Mouse (Mus musculus) heart, embryonic 14.5 days (tissue): ENCODE data around the gene Fam229a. TPM values are rescaled to one million over a fixed set of nuclear protein-coding genes. Genes with fewer than 3 reads are reported as not detected.
A peak's percentile ranks its signal among the peaks of the same experiment; 100 is the strongest.

Source experiments
- ATAC-seq: fragments of 200-750 bp; cut with Nextera tagmentation; 2 replicates; pipeline ENCODE4 v1.8.0; 2017; ENCODE audit warnings: low read depth, moderate TSS enrichment; ENCODE audit not compliant: insufficient number of reproducible peaks, insufficient read depth, low FRiP score
- H3K27ac ChIP-seq, 2 experiments: fragments of 200-500 bp in 1 of 2; fragments of 300-500 bp in 1 of 2; sonication (generic) in 1 of 2; replicated peaks in 1 of 2; 2 replicates each; pipeline ENCODE4 v1.5.1; 2012 to 2014; ENCODE audit warnings: low read depth in 2 of 2, low read length in 2 of 2, control low read depth in 1 of 2, mild to moderate bottlenecking in 1 of 2, mixed read lengths in 1 of 2; ENCODE audit not compliant: control insufficient read depth in 1 of 2, insufficient read depth in 1 of 2
- H3K27me3 ChIP-seq: fragments of 300-500 bp; sonication (generic); 2 replicates; pipeline ENCODE4 v1.6.1; 2014; ENCODE audit warnings: mild to moderate bottlenecking, low read length, control low read depth; ENCODE audit not compliant: control insufficient read depth, insufficient read depth
- H3K36me3 ChIP-seq: fragments of 300-500 bp; sonication (generic); 2 replicates; pipeline ENCODE4 v1.6.1; 2014; ENCODE audit warnings: mild to moderate bottlenecking, control low read depth, low read length, mixed read lengths; ENCODE audit not compliant: control insufficient read depth, insufficient read depth
- H3K4me1 ChIP-seq, 2 experiments: fragments of 200-500 bp in 1 of 2; fragments of 300-500 bp in 1 of 2; sonication (generic) in 1 of 2; 2 replicates each; pipeline ENCODE4 v1.6.1; 2012 to 2014; ENCODE audit warnings: low read length in 2 of 2, control low read depth in 1 of 2, mixed read lengths in 1 of 2; ENCODE audit not compliant: control insufficient read depth in 2 of 2, insufficient read depth in 2 of 2
- H3K4me2 ChIP-seq: fragments of 300-500 bp; sonication (generic); 2 replicates; pipeline ENCODE4 v1.6.1; 2014; ENCODE audit warnings: mild to moderate bottlenecking, low read length
- H3K4me3 ChIP-seq, 2 experiments: fragments of 200-500 bp in 1 of 2; fragments of 300-500 bp in 1 of 2; sonication (generic) in 1 of 2; 2 replicates each; pipeline ENCODE4 v1.5.1; 2012 to 2014; ENCODE audit warnings: low read length in 2 of 2, mild to moderate bottlenecking in 2 of 2, control low read depth in 1 of 2, low read depth in 1 of 2, moderate library complexity in 1 of 2; ENCODE audit not compliant: control insufficient read depth in 1 of 2, insufficient read depth in 1 of 2
- H3K9ac ChIP-seq: fragments of 300-500 bp; sonication (generic); 2 replicates; pipeline ENCODE4 v1.6.1; 2014; ENCODE audit warnings: mild to moderate bottlenecking, low read length
- H3K9me3 ChIP-seq: fragments of 300-500 bp; sonication (generic); 2 replicates; pipeline ENCODE4 v1.6.1; 2016; ENCODE audit warnings: low read length, control low read depth; ENCODE audit not compliant: control insufficient read depth
- WGBS: fragments of 180-500 bp; shearing (Covaris S2); extraction: QIAGEN DNeasy Blood & Tissue Kit; methylation state at CpG from one replicate; pipeline ENCODE4 v1.1.7; 2014; 5-methylcytosine and 5-hydroxymethylcytosine counted together
- polyA plus RNA-seq: library from polyadenylated mRNA; unstranded; fragments of >200 nt; fragmentation: Nextera tagmentation; extraction: Ambion mirVana; gene quantifications from 2 replicates; pipeline ENCODE4 v1.2.1, GENCODE M21; 2014

The Fam229a gene
- polyA plus RNA-seq, 1 experiment from 2014 or later, result not detected

DNA sequence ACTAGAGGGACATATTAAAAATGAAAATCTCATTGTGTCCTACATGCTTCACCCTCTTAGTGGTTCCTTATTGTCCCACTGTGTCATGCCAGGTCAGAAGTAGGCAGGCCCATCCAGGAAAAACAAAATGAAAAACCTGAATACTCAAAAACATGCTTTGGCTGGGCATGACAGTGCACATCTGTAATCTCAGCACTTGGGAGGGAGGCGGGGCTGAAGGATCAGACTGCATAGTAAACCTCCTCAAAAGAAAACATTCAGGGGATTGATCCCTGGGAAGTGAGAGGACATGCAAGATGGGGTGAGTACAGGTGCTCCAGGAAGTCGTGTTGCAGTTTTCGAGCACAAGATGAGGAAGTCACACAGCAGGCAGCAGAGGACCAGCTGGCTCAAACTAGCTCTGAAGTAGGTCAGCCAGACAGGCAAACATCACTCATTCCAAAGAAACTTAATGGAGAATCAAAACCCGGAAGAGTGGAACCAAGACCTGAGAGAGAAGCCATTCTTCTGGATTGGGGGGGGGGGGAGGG, 26.6 kb upstream of the Fam229a start:
- no peaks in the 10 kb centered on the region for H3K27me3 ChIP-seq
- H3K4me3 ChIP-seq, result no peak overlapping the region
- peaks cover 55% of the 10 kb centered on the region for H3K36me3 ChIP-seq
- 87% methylated on average over 4 of the region's 4 CpGs for WGBS
- peaks cover 5 to 13% of the 10 kb centered on the region in 2 experiments for H3K4me1 ChIP-seq
- H3K4me2 ChIP-seq, result no peak overlapping the region
- H3K27ac ChIP-seq, result no peak overlapping the region
- ATAC-seq, result no peak
- no peaks in the 10 kb centered on the region for H3K9me3 ChIP-seq
- H3K9ac ChIP-seq, result no peak overlapping the region

DNA sequence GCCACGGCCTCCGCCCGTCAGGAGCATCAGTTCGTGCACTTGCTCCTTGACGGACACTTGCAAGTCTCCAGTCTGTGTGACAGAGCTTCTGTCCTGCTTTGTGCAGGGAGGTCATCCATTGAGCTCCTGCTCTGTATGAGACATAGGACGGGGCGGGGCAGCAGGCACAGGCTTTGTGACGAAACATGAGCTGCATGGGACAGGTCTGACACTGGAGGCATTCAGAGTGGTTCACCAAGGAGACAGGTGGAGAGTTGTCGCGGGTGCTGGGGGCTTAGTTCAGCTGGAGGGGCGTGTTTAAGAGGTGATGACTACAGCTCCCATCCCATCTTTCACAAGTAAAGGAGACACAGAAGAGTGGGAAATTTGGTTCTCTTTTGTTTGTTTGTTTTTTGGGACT, 14.9 kb upstream of the Fam229a start:
- WGBS, result 93% methylated on average over 11 of the region's 11 CpGs
- Histone ChIP-seq H3K9ac (no peak overlapping the region), H3K4me2 (no peak overlapping the region), H3K4me3 (no peak overlapping the region), H3K9me3 (no peaks in the 10 kb centered on the region), H3K27ac (no peak overlapping the region), H3K36me3 (peaks cover 95% of the 10 kb centered on the region), H3K27me3 (no peaks in the 10 kb centered on the region), H3K4me1 (no peaks in the 10 kb centered on the region)
- ATAC-seq, result no peak

DNA sequence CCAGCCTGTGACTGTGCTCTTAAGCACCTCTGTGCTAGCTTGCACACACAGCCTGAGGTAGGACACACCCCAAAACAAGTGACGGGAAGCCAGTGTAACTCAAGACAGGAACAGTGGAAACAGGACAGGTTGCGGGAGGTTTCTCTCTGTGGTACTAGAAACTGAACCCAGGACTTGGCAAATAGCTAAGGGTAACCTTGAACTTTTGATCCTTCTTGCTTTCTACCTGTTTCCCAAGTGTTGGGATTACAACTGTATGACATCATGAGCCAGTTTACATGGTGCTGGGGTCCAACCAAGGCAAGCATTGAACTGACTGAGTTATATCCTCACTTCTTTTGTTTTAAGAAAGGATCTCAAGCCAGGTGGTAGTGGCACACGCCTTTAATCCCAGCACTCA, 11.1 kb upstream of the Fam229a start:
- 89% methylated on average over 3 of the region's 3 CpGs for WGBS
- H3K4me2 ChIP-seq, result no peak overlapping the region
- H3K4me1 ChIP-seq, result no peaks in the 10 kb centered on the region
- no peak overlapping the region for H3K9ac ChIP-seq
- no peak overlapping the region for H3K27ac ChIP-seq
- H3K4me3 ChIP-seq, result no peak overlapping the region
- H3K27me3 ChIP-seq, result no peaks in the 10 kb centered on the region
- no peak for ATAC-seq
- peaks cover 98% of the 10 kb centered on the region for H3K36me3 ChIP-seq
- H3K9me3 ChIP-seq, result no peaks in the 10 kb centered on the region

DNA sequence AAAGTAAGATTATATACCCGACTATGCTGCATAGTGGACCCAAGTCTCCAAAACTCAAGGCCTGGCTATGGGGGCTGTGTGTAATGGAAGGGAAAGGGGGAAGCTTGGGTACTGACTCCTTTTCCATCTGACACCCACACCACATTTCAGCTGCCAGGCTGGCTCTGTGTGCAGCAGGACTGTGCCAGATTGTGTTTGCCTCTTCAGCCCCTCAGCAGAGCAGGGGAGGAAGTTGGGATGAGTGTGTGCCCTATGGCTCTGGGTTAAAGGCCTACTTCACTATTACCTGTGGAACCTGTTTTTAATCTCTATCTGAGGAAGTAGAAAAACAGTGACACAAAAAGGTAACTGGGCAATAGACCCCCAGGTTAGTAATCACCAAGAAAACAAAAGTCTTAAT, 9.9 kb upstream of the Fam229a start:
- Histone ChIP-seq H3K9me3 (no peaks in the 10 kb centered on the region), H3K9ac (no peak overlapping the region), H3K27ac (no peak overlapping the region), H3K4me2 (no peak overlapping the region), H3K4me1 (no peaks in the 10 kb centered on the region), H3K4me3 (no peak overlapping the region), H3K36me3 (peaks cover 98% of the 10 kb centered on the region), H3K27me3 (no peaks in the 10 kb centered on the region)
- 80% methylated on average over 1 of the region's 1 CpGs for WGBS
- ATAC-seq, result no peak

DNA sequence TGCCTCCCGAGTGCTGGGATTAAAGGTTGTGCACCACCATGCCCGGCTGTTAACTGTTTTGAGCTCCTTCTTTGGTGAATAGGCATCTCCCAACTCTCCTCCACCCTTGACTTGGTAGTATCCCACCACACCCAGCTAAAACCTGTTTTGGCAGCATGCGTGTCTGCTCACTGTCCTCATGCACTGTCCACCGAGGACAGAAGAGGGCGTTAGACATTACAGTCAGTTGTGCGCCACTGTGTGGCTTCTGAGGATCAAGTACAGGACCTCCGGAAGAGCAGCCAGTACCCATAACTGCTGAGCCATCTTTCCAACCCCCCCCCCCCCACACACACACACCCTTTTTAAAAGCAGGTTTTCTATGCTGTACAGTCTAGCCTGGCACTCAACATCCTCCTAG, 3.7 kb downstream of the Fam229a start:
- H3K9me3 ChIP-seq, result no peaks in the 10 kb centered on the region
- no peak overlapping the region for H3K4me2 ChIP-seq
- peaks cover 20% of the 10 kb centered on the region for H3K27me3 ChIP-seq
- no peak for ATAC-seq
- peak overlapping the region in 1 of 2 experiments; percentile 28; a peak in 1 of 4 replicates for H3K27ac ChIP-seq
- no peaks in the 10 kb centered on the region for H3K36me3 ChIP-seq
- 65% methylated on average over 7 of the region's 7 CpGs for WGBS
- no peak overlapping the region for H3K4me3 ChIP-seq
- peaks cover 19% of the 10 kb centered on the region in 2 experiments; a peak in 3 of 4 replicates for H3K4me1 ChIP-seq
- no peak overlapping the region for H3K9ac ChIP-seq

DNA sequence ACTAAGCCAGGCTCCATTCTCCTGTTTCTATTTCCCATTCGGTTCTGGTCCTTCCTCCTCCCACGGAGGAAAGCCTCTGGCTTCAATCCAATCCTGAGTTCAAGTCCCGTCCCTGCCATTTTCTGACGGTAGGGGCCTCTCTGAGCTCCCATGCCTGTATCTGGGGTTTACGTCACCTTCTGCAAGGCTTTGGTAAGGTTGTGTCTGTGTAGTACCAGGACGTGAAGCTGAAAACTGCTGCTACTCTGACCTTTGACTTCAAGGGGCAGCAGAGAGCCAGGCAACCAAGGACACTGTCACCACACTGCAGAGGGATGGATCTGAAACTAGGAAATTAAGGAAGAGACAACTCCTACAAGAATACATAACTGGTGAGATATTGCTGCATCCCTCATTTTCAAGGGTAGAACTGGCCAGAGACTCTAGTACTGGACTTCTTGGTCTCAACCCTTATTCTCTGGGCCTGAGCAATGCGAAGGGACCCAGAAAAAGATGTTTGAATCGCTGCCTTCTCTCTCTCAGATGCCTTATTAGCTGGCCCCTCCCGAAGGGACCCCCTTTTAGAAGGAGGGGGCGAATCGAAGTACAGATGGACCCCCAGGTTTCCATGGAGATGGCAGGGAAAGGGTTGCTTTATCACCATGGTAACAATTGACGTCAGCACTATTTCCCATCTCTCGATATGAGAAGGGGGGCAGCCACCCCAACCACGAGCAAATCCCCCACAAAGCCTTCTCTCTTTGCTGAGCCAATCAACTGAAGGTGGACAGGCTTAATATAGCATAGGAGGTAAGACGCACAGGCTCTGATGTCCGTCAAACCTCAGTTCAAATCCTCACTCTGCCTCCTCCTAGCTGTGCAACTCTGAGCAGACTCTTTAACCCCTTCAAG, 4.9 kb downstream of the Fam229a start:
- Histone ChIP-seq H3K9ac (0 out of 2 replicates have a peak overlapping the region, but pooled peaks have one; percentile 3), H3K36me3 (no peaks in the 10 kb centered on the region), H3K4me2 (peak overlapping the region; percentile 29), H3K4me3 (no peak overlapping the region), H3K4me1 (peaks cover 23 to 25% of the 10 kb centered on the region in 2 experiments; a peak in 3 of 4 replicates), H3K9me3 (no peaks in the 10 kb centered on the region), H3K27me3 (peaks cover 15% of the 10 kb centered on the region), H3K27ac (peak overlapping the region; percentile 76 to 78)
- no peak for ATAC-seq
- WGBS, result 31% methylated on average over 16 of the region's 16 CpGs

DNA sequence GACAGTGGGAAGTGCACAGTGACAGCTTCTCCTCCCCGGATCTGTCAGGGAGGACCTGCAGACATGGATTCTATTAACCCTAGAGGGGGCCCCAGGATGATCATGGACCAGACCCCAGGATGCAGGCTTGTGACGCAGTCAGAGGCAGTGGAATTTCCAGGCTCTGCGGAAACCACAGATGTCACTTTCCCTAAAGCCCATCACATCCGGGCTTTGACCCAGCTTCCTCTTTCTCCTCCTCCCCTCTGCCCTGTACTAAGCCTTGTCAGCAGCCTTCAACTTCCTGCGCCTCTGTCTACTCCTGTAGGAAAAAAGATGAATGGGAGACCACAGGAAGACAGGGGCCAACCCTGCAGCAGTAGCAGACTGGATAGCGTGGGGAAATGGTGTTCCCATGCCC, 5.6 kb downstream of the Fam229a start:
- peaks cover 9% of the 10 kb centered on the region for H3K27me3 ChIP-seq
- peak overlapping the region; percentile 29 for H3K4me2 ChIP-seq
- 0 out of 2 replicates have a peak, but pooled peaks have one; percentile 7 for ATAC-seq
- peak overlapping the region; percentile 76 to 78 for H3K27ac ChIP-seq
- no peaks in the 10 kb centered on the region for H3K36me3 ChIP-seq
- H3K4me1 ChIP-seq, result peaks cover 19 to 25% of the 10 kb centered on the region in 2 experiments
- H3K9me3 ChIP-seq, result no peaks in the 10 kb centered on the region
- no peak overlapping the region for H3K4me3 ChIP-seq
- WGBS, result 30% methylated on average over 6 of the region's 6 CpGs
- H3K9ac ChIP-seq, result peak overlapping the region; percentile 3; the same call in 1 of the 2 replicates
